Mouse (Mus musculus): Measurements from ENCODE around the gene Adarb2.

GRCm38 (mm10) chr13:8770616-8771015, 568.0 kb downstream of the Adarb2 start:
- TF ChIP-seq CTCF (IDR thresholded peaks at IDR 0.05; ENCODE audit: extremely low read depth, insufficient read depth, low read length) = no peak
- TF ChIP-seq POLR2A (IDR thresholded peaks at IDR 0.05; ENCODE audit: extremely low read depth, insufficient read depth, low read length) = no peak
